Mouse (Mus musculus) embryonic fibroblast, embryonic 13.5 days (primary cell): ENCODE results near the gene Iqcf6.

Experiments
- CTCF ChIP-seq: IDR thresholded peaks from 2 replicates; pipeline ENCODE4 v1.5.1; 2011; ENCODE audit warnings: mild to moderate bottlenecking, control low read depth, low read length, moderate library complexity, borderline replicate concordance; ENCODE audit not compliant: insufficient read depth
- POLR2A ChIP-seq: IDR thresholded peaks from 2 replicates; pipeline ENCODE4 v1.6.1; 2011; ENCODE audit warnings: low read depth, mild to moderate bottlenecking, control low read depth, low read length, moderate library complexity

DNA sequence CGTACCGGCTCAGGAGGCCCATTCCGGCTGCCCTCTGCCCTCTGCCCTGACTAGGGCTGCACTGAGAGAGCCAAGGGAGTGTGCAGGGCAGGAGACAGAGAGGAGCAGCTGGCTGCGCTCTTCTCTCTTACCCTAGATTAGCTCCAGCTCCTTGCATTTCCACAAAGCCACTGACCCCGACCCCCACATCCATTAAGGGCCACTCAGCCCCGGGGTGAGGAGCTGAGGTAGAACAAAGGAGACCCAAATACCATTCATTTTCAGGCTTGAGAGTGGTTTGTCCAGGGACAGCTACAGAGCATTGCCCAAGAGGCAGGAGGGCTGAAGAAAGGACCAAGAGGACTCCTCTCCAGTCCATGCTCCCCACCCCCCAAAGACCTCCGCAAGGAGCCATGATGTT, 33.1 kb downstream of the Iqcf6 start:
- TF ChIP-seq CTCF (no peak), POLR2A (no peak)
